Mouse (Mus musculus): ENCODE results near the gene St8sia6. TPM values are rescaled to one million over a fixed set of nuclear protein-coding genes. Genes with fewer than 3 reads are reported as not detected.
"Not testable (repeated sequence)": the region's sequence is repeated elsewhere in the genome, so short reads cannot be mapped to it uniquely, and the experiment has no call there.

St8sia6 gene
- 1 to 10 TPM in 1 of 2 experiments, under 1 TPM in 1; 0.40 to 1.1 TPM for total RNA-seq (2021)
- long read RNA-seq, experiment 1: 0 reads
- long read RNA-seq, experiment 2, full-length matches to known transcripts: 1 of 1 reads
- long read RNA-seq, experiment 2, partial matches to known transcripts: 0 of 1 reads
- long read RNA-seq, experiment 2, other reads (novel, unspliced or antisense): 0 of 1 reads

DNA sequence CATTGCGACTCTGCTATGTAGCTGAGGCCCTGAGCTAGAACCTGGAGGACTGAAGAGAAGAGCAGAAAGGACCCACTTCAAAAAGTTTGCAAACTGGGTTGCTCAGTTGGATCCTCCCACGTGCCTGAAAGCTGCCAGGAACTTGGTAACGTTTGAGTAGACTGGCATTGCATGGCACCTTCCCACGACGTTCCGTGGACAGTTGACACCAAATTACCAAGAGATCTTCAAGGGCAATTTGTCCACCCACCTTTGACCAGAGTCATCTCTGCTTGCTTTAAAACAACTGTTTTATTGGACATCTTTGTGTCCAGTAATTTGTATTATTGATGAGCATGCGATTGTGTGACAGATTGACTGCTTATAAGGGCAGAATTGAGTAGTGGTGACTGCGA lies at the start of gene St8sia6:
TSS of gene St8sia6 (minus strand) at position 96 of the 395 bp plus-strand sequence.
- intact Hi-C loops (cut with DNase I): no loop called here
- no peak for DNase-seq (ENCODE audit: low spot score in 2 of 2)

DNA sequence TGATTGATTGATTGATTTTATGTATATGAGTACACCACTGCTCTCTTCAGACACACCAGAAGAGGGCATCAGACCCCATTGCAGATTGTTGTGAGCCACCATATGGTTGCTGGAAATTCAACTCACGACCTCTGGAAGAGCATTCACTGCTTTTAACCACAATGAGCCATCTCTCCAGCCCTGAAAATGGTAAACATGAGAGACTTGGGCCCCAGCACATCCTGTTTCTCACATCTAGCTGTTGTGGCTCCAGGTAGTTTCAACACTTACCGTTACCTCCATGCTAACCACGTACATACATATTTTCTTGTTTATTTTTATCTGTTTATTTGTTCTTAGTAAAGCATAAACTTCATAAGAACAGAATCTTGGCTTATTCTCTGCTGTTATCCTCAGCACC lies 42.4 kb upstream of the St8sia6 start:
- DNase-seq (ENCODE audit: low spot score in 2 of 2): no peak
- intact Hi-C loops (cut with DNase I): no loop called here

GRCm38 (mm10) chr2:13834989-13835388 lies 41.1 kb upstream of the St8sia6 start:
- no peak for DNase-seq (ENCODE audit: low spot score in 2 of 2)
- intact Hi-C loops (cut with DNase I): no loop called here

DNA sequence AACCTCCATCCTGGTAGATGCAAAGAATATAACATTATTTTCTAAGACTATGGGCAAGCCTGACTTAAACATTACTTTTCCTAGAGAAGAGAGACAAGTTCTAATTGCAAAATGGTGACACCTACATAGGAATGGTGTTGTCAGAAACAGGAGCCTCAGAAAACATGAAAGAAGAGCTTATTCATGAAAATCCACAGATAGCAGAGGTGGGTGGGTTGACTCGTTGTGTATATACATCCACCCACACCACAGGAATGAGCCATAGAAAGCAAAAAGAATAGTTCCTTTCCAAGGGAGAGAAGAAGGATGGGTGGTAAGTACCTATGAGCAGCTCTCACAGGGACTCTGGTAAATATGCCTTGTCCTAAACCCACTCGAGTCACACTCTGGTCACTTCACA lies 22.8 kb upstream of the St8sia6 start:
- DNase-seq (ENCODE audit: low spot score in 2 of 2): no peak
- intact Hi-C loops (cut with DNase I): no loop called here

DNA sequence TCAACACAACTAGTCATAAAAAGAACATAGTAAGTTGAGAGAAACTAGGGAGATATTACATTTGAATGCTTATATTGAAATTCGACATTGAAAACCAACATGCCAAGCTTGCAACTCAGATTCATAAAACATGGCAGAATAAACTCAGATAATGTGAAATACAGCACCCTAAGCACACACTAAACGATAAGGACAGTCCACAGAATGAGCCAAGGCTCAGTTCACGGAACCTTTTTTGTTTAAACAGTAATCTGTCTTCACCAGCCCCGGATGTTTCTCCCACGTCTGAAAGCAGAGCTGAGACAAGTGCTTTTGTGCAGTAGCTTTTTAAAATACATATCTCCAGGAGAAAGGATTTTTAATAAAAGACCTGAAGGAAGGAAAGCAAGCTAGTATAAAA lies 14.7 kb upstream of the St8sia6 start:
- DNase-seq (ENCODE audit: low spot score in 2 of 2): no peak
- intact Hi-C loops (cut with DNase I): no loop called here

DNA sequence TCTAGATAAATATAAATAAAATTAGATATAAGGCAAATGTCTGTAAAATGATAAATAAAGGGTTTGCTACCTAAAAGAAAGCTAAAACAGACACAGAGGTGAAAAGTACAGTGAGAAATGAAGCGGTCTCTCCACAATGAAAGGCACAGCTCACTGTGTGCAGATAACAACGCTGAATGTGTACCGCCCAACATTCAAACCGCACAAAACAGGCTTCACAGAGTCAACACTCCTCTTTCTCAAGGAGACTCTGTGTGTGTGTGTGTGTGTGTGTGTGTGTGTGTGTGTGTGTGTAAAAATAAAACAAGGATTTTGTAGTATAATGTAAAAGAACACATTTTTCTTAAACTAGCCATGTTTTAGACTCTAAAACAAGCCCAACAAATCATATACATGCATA lies 14.1 kb upstream of the St8sia6 start:
- intact Hi-C loops (cut with DNase I): no loop called here
- DNase-seq (ENCODE audit: low spot score in 2 of 2): no peak

- intact Hi-C loops (cut with DNase I): no loop called here
- no peak for DNase-seq (ENCODE audit: low spot score in 2 of 2)
These were observed 12.3 kb upstream of the St8sia6 start for GRCm38 (mm10) chr2:13806120-13806519.

DNA sequence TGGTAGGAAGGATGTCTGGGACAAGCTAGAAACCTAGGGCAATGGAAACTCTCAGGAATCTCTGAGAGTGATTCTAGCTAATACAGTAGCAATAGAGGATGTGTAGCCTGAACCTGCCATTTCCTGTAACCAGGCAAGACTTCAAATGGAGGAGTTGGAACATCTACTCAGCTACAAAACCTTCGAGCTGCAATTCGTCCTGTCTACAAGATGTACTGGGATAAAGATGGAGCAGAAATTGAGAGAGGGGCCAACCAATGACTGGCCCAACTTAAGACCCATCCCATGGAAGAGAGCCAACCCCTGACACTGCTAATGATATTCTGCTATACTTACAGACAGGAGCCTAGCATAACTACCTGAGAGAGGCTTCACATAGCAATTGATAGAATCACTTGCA lies 6.8 kb upstream of the St8sia6 start:
- DNase-seq (ENCODE audit: low spot score in 2 of 2): no peak
- intact Hi-C loops (cut with DNase I): no loop called here

- intact Hi-C loops (cut with DNase I): no loop called here
These were observed 582 bp upstream of the St8sia6 start for GRCm38 (mm10) chr2:13794446-13794845.

GRCm38 (mm10) chr2:13793054-13793968 lies 553 bp downstream of the St8sia6 start:
- peak in 1 of 2 experiments; percentile 30 for DNase-seq (ENCODE audit: low spot score in 2 of 2)
- intact Hi-C loops (cut with DNase I): no loop called here

More at GRCm38 (mm10) chr2:13794446-13794845, 582 bp upstream of the St8sia6 start:
- DNase-seq (ENCODE audit: low spot score in 2 of 2): no peak

DNA sequence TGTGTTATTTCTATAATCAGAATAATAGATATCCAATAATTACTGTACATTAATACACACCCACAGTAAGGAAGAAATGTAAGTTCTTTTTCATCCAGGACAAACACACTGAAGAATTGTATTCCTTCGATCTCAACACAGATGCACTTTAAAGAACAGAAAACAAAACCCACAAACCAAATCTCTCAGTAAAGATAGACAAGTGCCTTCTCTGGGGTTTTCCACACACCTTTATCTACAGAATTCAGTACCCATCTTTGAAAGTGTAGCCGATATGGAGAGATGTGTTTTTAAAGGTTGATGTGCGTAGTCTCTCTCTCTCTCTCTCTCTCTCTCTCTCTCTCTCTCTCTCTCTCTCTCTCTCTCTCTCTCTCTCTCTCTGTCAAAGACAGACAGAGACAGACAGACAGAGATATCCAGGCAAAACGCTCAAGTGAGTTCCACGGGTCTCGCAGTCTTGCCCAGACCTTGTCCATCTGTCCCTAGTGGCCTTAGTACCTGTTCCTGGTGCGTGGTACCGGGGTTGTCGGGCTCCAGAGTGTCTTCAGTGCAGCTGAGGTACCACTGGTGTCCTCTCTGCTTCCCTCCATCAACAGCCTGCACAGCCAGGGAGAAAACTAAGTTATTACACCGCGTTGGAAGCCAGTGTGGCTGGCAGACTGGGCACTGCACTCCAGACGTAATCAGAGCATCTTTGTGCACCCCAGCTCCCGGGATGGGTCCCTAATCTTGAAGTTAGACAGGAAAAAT lies 1.4 kb downstream of the St8sia6 start:
- intact Hi-C loops (cut with DNase I): no loop called here

DNA sequence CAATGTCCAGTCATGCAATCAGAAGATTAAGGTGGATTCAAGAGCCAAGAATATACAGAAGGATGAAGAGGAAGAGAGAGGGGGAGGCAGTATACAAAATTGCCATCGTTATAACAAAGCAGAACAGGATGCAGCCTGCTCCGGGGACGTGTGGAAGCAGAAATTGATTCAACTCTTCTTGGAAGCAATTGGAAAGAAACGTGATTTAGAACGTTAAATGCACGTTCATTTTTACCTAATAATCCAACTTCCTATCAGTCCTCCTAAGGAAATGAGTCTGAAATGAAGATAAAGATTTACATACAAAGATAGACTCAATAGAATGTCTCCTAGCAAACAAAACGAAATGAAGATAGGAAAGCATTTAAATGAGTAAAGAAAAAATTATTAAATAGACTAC lies 2.3 kb downstream of the St8sia6 start:
- no peak for DNase-seq (ENCODE audit: low spot score in 2 of 2)
- intact Hi-C loops (cut with DNase I): no loop called here

More for the DNA sequence above, 1.4 kb downstream of the St8sia6 start:
- no peak for DNase-seq (ENCODE audit: low spot score in 2 of 2)

DNA sequence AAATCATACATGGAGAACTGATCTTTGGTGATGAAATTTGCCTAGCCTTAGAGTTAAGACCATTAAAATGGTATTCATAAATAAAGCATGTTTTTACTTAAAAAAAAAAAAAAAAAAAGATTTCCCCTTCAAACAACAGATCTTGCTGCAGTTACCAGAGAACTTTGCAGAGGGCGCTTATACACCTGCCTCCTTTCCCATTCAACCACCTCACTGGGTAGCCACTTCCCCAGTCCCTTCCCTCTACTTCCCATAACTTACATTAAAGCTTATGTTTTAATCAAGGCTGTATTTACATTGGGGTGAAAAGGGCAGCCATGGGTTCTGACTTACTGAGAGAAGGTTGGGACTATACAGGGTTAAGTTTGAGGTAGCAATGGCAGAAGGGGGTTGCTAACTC lies 4.5 kb downstream of the St8sia6 start:
- intact Hi-C loops (cut with DNase I): no loop called here
- no peak for DNase-seq (ENCODE audit: low spot score in 2 of 2)

GRCm38 (mm10) chr2:13786577-13787168 lies 7.2 kb downstream of the St8sia6 start:
- intact Hi-C loops (cut with DNase I): no loop called here

DNA sequence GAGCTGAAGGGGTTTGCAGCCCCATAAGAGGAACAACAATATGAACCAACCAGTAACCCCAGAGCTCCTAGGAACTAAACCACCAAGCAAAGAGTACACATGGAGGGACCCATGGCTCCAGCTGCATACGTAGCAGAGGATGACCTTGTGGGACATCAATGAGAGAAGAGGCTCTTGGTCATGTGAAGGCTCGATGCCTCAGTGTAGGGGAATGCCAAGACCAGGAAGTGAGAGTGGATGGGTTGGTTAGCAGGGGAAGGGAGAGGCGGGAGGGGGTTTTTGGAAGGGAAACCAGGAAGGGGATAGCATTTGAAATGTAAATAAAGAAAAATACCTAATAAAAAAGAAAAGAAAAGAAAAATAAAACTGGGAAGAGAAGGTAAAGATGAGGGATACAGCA lies 7.9 kb downstream of the St8sia6 start:
- intact Hi-C loops (cut with DNase I): not testable (repeated sequence)

More at GRCm38 (mm10) chr2:13786577-13787168, 7.2 kb downstream of the St8sia6 start:
- no peak for DNase-seq (ENCODE audit: low spot score in 2 of 2)

GRCm38 (mm10) chr2:13785247-13785646 lies 8.6 kb downstream of the St8sia6 start:
- intact Hi-C loops (cut with DNase I): no loop called here
- DNase-seq (ENCODE audit: low spot score in 2 of 2): no peak

More for the DNA sequence above, 7.9 kb downstream of the St8sia6 start:
- DNase-seq (ENCODE audit: low spot score in 2 of 2): not testable (repeated sequence)

- DNase-seq (ENCODE audit: low spot score in 2 of 2): no peak
- intact Hi-C loops (cut with DNase I): no loop called here
These were observed 9.4 kb downstream of the St8sia6 start for GRCm38 (mm10) chr2:13784448-13784847.

GRCm38 (mm10) chr2:13777032-13777431 lies 16.8 kb downstream of the St8sia6 start:
- no peak for DNase-seq (ENCODE audit: low spot score in 2 of 2)
- intact Hi-C loops (cut with DNase I): no loop called here

GRCm38 (mm10) chr2:13776453-13776852 lies 17.4 kb downstream of the St8sia6 start:
- intact Hi-C loops (cut with DNase I): no loop called here
- no peak for DNase-seq (ENCODE audit: low spot score in 2 of 2)

GRCm38 (mm10) chr2:13775056-13775455 lies 18.8 kb downstream of the St8sia6 start:
- DNase-seq (ENCODE audit: low spot score in 2 of 2): no peak
- intact Hi-C loops (cut with DNase I): no loop called here

Data from left cerebral cortex, postnatal 14 days (tissue).